Mouse (Mus musculus): Measurements from ENCODE around the gene Trim62. TPM values are rescaled to one million over a fixed set of nuclear protein-coding genes. Genes with fewer than 3 reads are reported as not detected.

The Trim62 gene
- total RNA-seq, 2 experiments from 2014 or later, result 13.0 to 14.2 TPM

DNA sequence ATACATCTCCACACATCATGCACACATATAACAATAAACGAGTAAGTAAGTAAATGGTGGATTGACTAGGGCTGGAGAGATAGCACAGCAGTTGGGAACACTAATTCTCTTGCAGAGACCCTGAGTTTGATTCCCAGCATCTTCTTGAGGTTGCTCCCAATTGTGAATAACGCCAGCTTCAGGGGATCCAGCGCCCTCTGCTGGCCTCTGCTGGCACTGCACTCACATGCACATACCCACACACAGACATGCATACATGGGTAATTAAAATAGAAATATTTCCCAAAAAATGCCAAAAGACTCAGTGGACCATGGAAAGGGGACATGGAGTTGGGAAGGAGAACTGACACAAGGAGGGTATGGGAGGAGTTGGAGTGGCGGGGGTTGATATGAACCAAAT, 24.5 kb upstream of the Trim62 start:
- peak; percentile 58 for TF ChIP-seq CTCF (conservative IDR thresholded peaks at IDR 0.05)
- no peak for DNase-seq (ENCODE audit: low spot score in 2 of 2)
- no peak overlapping the region for H3K27ac ChIP-seq
- no peak overlapping the region for H3K4me3 ChIP-seq

DNA sequence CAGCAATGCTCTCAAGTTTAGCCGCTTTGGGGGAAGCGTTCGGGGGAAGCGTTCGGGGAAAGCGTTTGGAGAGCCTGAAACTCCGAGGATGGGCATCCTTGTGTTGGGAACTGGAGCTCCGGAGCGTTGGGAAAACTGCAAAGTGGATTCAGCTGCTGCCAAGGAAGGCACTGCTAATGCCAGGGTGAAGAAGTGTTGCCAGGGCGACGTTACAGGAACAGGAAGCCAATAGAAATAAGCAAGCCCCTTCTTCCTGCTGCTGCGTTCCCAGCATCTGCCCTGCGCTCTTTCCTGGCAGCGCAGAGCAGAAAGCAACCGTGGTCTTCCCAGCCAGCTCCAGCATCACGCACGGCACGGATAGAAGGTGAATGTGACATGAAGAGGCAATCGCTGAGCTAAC, 10.4 kb upstream of the Trim62 start:
- H3K4me3 ChIP-seq, result peak overlapping the region; percentile 47
- peak; percentile 48 to 51 for DNase-seq (ENCODE audit: low spot score in 2 of 2)
- peak overlapping the region; percentile 60 for H3K27ac ChIP-seq
- no peak for TF ChIP-seq CTCF (conservative IDR thresholded peaks at IDR 0.05)

DNA sequence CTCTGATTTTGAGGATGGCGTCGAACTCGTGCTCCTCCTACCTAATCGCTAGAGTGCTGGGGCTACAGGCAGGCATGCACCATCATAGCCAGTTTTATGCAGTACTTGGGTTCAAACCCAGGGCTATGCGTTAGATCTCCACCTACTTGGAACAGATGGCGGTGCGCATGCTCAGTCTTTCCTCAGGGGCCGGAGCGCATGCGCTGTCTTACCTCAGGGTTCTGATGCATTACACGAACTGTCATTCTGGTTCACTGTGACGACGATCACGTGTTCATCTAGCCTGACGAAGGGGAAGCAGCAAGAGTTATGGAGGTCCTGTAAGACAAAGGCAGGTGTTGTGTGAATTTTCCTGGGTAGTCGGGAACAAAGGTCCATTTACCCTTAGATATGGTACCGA, 9.3 kb upstream of the Trim62 start:
- Histone ChIP-seq H3K27ac (no peak overlapping the region), H3K4me3 (no peak overlapping the region)
- TF ChIP-seq CTCF (conservative IDR thresholded peaks at IDR 0.05), result no peak
- DNase-seq (ENCODE audit: low spot score in 2 of 2), result no peak

DNA sequence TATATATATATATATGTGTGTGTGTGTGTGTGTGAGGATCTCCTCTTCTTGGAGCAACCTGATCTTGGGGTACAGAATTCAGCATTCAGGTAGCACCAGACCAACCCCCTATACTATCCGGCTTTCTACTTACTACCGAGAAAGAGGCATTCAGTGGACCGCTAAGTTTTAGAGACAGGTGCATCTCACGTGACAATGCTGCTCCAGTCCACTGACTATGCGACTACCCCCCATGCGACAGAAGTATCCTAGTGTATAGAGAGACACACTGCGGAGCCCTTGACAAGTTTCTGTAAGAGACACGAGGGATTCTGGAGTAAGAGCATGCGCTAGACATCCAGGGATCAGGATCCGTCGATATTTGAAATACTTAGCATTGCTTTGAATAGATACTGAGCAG, 7.9 kb upstream of the Trim62 start:
- DNase-seq (ENCODE audit: low spot score in 2 of 2), result no peak
- no peak for TF ChIP-seq CTCF (conservative IDR thresholded peaks at IDR 0.05)
- Histone ChIP-seq H3K4me3 (no peak overlapping the region), H3K27ac (no peak overlapping the region)

DNA sequence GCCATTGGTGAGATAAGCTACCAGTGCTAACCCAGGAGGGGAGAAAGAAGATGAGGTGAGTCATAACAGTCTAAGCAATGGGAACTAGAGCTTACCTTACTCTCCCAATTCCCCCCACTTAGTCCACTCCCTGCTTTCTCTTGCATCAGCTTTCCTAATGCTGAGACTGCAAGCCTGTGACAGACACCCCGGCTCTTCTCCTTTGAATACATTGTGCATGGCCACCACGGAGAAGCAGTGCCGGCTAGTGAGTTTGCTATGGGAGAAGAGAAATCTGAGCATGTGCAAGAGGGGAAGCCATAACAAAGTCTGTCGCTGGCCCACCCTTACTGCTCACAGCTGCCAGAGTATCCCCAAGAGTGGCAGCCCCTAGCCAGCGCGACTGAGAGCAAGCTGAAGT, 5.9 kb upstream of the Trim62 start:
- no peak for TF ChIP-seq CTCF (conservative IDR thresholded peaks at IDR 0.05)
- H3K27ac ChIP-seq, result no peak overlapping the region
- no peak for DNase-seq (ENCODE audit: low spot score in 2 of 2)
- H3K4me3 ChIP-seq, result no peak overlapping the region

DNA sequence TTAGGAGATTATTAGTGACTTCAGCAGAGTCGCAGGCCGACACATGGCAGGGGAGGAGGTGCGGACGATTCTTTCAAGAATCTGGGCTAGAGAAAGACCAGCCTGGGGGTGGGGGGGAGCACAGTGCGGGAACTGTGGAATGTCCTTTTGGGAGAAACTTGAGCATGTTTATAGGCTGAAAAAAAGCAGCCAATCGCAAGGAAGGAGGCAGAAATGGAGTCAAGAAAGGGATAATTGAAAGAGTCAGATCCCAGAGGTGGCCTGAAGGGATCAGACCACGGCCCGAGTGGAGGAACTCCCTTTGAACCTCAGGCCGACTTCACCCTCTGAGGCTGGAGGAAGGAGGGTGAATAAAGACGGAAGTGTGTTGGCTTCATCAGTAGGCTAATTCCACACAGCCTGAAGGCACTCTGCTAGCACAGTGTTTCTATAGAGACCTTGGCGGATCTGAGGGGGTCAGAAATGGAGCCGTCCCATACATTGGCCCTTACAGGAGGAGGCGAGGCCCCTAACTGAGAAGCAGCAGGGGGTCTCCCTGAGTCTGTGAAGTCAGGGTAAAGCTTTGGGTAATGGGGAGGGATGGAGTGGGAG, 4.4 kb upstream of the Trim62 start:
- no peak for TF ChIP-seq CTCF (conservative IDR thresholded peaks at IDR 0.05)
- DNase-seq (ENCODE audit: low spot score in 2 of 2), result no peak
- H3K27ac ChIP-seq, result no peak overlapping the region
- H3K4me3 ChIP-seq, result no peak overlapping the region

DNA sequence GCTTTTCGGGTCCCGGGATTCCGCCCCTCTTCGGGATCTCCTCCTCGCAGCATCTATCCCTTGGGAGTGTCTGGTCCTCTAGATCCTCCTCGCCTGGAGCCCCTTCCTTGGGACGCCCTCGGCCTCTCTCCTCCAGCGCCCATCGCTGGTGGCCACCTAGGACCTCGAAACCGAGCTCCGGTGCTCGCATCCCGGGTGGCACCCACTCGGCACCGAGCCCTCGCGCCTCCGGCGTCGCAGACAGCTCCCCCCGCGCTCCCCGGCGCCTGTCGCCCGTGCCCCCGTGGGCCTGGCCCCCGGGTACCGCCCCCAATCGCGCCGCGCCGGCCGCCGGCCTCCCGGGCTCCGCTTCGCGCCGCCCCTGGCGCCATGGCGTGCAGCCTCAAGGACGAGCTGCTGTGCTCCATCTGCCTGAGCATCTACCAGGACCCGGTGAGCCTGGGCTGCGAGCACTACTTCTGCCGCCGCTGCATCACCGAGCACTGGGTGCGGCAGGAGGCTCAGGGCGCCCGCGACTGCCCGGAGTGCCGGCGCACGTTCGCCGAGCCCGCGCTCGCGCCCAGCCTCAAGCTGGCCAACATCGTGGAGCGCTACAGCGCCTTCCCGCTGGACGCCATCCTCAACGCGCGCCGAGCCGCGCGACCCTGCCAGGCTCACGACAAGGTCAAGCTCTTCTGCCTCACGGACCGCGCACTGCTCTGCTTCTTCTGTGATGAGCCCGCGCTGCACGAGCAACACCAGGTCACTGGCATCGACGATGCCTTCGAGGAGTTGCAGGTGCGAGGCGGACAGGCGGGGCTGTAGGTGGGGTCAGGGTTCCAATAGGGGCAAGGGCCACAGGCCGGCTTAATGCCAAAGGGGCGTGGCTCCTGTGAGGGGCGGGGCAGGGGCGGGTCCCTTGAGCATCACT, 676 bp downstream of the Trim62 start:
- Histone ChIP-seq H3K27ac (peak overlapping the region; percentile 79), H3K4me3 (peak overlapping the region; percentile 57)
- DNase-seq (ENCODE audit: low spot score in 2 of 2), result peak in 1 of 2 experiments; percentile 26
- no peak for TF ChIP-seq CTCF (conservative IDR thresholded peaks at IDR 0.05)

DNA sequence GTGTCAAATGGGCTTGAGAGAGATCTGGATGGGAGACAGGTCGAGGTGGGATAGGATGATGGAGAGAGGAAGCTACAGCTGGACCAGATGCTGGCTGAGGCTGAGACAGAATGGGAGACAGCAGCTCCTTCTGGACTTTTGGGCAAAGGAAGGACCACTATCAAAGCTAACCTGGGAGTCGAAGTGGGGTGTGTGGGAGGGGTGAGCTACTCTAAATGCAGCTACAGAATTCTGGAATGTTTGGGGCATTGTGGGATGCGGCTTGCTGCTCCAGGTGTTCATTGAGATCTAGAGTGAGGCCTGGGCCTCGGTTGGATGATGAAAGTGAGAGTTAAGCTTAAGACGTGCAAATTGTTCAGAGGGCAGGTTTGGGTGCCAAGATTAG, 1.3 kb downstream of the Trim62 start:
- H3K27ac ChIP-seq, result no peak overlapping the region

DNA sequence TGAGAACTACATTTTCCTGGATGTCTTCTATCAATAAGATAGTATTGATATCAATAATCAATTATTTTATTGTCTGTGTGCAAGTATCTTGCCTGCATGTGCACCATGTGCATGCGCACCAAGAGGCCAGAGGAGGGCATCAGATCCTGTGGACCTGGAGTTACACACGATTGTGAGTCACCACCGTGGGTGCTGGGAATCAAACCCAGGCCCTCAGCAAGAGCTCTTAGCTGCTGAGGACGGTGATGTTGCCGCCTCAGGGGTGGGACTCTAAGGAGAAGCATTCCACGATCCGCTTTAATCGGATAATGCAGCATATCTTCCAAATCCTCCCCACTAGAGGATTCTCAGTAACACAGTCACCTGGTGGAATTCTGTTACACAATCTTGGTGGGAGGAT, 2.2 kb downstream of the Trim62 start:
- DNase-seq (ENCODE audit: low spot score in 2 of 2), result no peak
- TF ChIP-seq CTCF (conservative IDR thresholded peaks at IDR 0.05), result no peak
- Histone ChIP-seq H3K27ac (no peak overlapping the region), H3K4me3 (no peak overlapping the region)

More for the DNA sequence above, 1.3 kb downstream of the Trim62 start:
- no peak for DNase-seq (ENCODE audit: low spot score in 2 of 2)
- TF ChIP-seq CTCF (conservative IDR thresholded peaks at IDR 0.05), result no peak
- peak overlapping the region; percentile 57 for H3K4me3 ChIP-seq

DNA sequence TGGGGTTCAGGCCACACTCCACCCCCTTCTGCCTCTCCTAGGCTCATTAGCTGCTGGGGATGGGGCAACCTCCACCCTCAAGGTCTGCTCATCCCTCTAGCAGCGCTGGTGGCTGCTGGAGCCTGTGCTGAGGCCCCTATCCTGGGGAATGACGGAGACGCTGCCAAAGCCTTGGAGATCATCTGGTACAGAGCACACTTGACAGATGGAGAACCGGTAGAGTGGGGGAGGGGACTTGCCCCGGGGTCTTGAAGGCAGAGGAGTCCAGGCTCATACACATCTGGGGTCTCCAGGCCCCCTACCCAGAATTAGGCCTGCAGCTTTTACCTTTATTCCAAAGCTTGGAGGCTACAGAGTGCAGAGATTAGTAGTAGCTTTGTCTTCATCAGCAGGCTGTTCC, 3.2 kb downstream of the Trim62 start:
- no peak for TF ChIP-seq CTCF (conservative IDR thresholded peaks at IDR 0.05)
- H3K27ac ChIP-seq, result no peak overlapping the region
- no peak overlapping the region for H3K4me3 ChIP-seq
- DNase-seq (ENCODE audit: low spot score in 2 of 2), result no peak

DNA sequence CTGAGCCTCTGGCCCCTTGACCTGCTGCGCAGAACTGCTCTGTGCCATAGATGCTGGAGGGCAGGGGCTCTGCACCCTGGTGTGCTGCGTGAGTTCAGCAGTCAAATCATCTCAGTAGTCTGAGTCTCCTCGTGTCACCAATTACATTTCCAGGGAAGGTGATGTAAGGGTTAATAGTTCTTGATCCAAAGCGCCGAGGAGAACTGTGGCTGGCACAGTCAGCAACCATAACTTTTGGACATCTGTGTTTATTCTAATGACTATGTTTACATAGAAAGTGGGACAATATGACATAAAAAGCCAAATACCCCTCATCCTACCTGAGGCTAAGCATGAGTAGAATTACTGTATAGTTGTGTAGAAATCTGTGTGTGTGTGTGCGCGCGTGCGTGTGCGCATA, 3.6 kb downstream of the Trim62 start:
- Histone ChIP-seq H3K27ac (no peak overlapping the region), H3K4me3 (no peak overlapping the region)
- TF ChIP-seq CTCF (conservative IDR thresholded peaks at IDR 0.05), result no peak
- no peak for DNase-seq (ENCODE audit: low spot score in 2 of 2)

DNA sequence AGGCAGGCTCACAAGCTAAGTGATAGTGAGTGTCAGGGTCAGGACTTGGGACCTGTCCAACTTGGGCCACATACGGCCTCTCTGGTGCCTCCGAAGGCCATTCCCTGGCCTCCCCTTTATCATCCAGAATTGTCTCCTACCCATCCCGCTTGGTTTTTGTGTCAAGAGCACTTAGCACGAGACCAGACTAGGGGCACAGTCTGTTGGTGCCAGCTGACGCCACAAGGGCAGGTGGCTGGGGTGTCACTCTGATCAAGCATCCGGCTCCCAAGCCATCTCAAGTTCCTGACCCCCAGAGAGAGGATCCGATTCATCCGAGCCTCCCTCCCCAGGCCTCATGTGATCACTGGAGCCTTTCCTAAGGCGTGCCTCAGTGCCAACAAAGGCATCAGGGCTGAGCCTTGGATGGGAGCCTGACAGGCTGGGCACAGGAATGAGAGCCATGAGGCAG, 4.3 kb downstream of the Trim62 start:
- Histone ChIP-seq H3K4me3 (no peak overlapping the region), H3K27ac (no peak overlapping the region)
- DNase-seq (ENCODE audit: low spot score in 2 of 2), result no peak
- no peak for TF ChIP-seq CTCF (conservative IDR thresholded peaks at IDR 0.05)

DNA sequence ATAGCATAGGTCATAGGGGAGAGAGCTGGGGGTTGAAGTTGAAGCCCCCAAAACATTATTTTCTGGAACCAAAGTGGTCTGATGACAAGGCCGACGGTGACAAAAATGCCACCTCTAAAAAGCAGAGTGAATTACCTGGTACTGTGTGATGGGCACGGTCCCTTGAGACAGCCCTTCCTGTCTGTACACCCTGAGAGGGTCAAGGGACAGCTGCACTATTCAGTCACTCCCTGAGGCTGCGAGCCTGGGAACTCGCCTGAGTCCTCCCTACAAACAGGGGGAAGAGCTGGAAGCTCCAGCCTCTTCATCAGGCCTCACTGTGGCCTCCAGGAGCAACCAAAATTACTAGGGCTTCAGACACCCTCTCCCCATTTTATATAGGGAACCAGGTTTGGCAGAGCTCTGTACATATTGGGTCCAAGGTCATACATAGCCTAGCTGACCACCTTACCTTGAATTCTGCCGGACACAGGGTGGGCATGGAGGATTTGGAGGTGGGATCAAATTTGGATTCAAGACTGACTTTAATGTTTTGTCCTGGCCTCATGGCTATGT, 5.1 kb downstream of the Trim62 start:
- no peak overlapping the region for H3K27ac ChIP-seq
- TF ChIP-seq CTCF (conservative IDR thresholded peaks at IDR 0.05), result no peak

More for the DNA sequence above, 5.1 kb downstream of the Trim62 start:
- H3K4me3 ChIP-seq, result no peak overlapping the region
- DNase-seq (ENCODE audit: low spot score in 2 of 2), result no peak

All from layer of hippocampus, adult 2 months (tissue).